In the genomic region with DNA sequence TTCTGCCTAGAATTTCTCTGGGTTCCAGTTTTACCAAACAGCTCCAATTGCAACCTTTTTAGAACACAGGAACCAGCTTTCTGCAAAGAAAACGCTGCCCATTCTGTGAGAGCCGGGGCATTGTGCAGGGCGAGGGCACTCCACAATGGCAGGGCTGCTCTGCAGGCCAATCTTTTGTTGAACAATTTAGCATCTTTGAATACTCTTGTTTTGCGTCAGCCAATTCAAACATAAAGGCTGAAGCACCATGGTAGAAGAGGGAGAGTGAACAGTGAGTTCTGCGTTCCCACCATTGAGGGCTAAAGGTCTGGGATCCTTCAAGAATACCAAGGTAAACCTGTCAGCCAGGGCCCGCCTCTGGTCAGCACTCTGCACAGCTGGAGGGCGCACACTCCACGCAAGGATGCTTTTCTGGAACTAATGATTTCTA, we compare ENCODE assay signal across 13 mouse cellular contexts. TPM values are rescaled to one million over a fixed set of nuclear protein-coding genes. Genes with fewer than 3 reads are reported as not detected.
DNase-seq lines count a peak whose midpoint lies in the region; ATAC-seq and TF ChIP-seq lines count a peak whose summit lies in the region.
"Had no signal": no experiment of that assay in that cellular context is flagged by ENCODE, and none has a peak within 500 bp of the region (broad histone marks: within the 10 kb centered on the region; RNA-seq: fewer than 3 reads in every experiment).

No protein-coding gene starts in this region.

- 54% methylated on average over 8 of the region's 8 CpGs for WGBS in lung, postnatal 0 days
- WGBS in lung, adult 2 months, result 77% methylated on average over 8 of the region's 8 CpGs
- 31% methylated on average over 8 of the region's 8 CpGs for WGBS in forebrain, embryonic 10.5 days
- 8% methylated on average over 8 of the region's 8 CpGs for WGBS in hindbrain, embryonic 14.5 days
- WGBS in stomach, embryonic 15.5 days, result 45% methylated on average over 8 of the region's 8 CpGs
- 72% methylated on average over 8 of the region's 8 CpGs for WGBS in kidney, embryonic 15.5 days

- no peaks in the 10 kb centered on the region for H3K9me3 ChIP-seq in lung, postnatal 0 days (ENCODE audit: low read length)
- H3K9me3 ChIP-seq in forebrain, embryonic 10.5 days, result no peaks in the 10 kb centered on the region
- H3K9me3 ChIP-seq in hindbrain, embryonic 14.5 days (ENCODE audit: control insufficient read depth, low read length), result no peaks in the 10 kb centered on the region
- H3K9me3 ChIP-seq in stomach, embryonic 15.5 days, result no peaks in the 10 kb centered on the region
- H3K9me3 ChIP-seq in kidney, embryonic 15.5 days (replicated peaks), result no peaks in the 10 kb centered on the region
- H3K9me3 ChIP-seq: limb, embryonic 15.5 days had no signal

- H3K4me2 ChIP-seq in lung, postnatal 0 days (replicated peaks; ENCODE audit: low read depth, low read length), result no peak overlapping the region
- H3K4me2 ChIP-seq in hindbrain, embryonic 14.5 days (replicated peaks), result no peak overlapping the region
- H3K4me2 ChIP-seq in stomach, embryonic 15.5 days, result no peak overlapping the region
- H3K4me2 ChIP-seq in kidney, embryonic 15.5 days, result no peak overlapping the region
- H3K4me2 ChIP-seq: limb, embryonic 15.5 days had no signal

- peak; percentile 56 for ATAC-seq in lung, postnatal 0 days
- ATAC-seq in hindbrain, embryonic 14.5 days (ENCODE audit: low FRiP score), result peak; percentile 21; the same call in 1 of the 2 replicates
- ATAC-seq in stomach, embryonic 15.5 days (ENCODE audit: insufficient read depth, low FRiP score, low read depth), result peak; percentile 45; the same call in 1 of the 2 replicates
- no peak for ATAC-seq in kidney, embryonic 15.5 days (replicated peaks; ENCODE audit: low FRiP score)

- TF ChIP-seq EP300 in lung, postnatal 0 days (IDR thresholded peaks at IDR 0.05), result 0 out of 2 replicates have a peak, but pooled peaks have one; percentile 2

- no peak for TF ChIP-seq CTCF in lung, postnatal 0 days (IDR thresholded peaks at IDR 0.05)
- no peak for TF ChIP-seq CTCF in lung, adult 2 months (IDR thresholded peaks at IDR 0.05; ENCODE audit: insufficient read depth, low read length)

- H3K27ac ChIP-seq in lung, postnatal 0 days (ENCODE audit: low read length), result 0 out of 2 replicates have a peak overlapping the region, but pooled peaks have one; percentile 26
- peak overlapping the region; percentile 85 for H3K27ac ChIP-seq in forebrain, embryonic 10.5 days
- no peak overlapping the region for H3K27ac ChIP-seq in hindbrain, embryonic 14.5 days
- peak overlapping the region; percentile 63 for H3K27ac ChIP-seq in stomach, embryonic 15.5 days
- H3K27ac ChIP-seq in kidney, embryonic 15.5 days, result no peak overlapping the region
- H3K27ac ChIP-seq: limb, embryonic 15.5 days; macrophage had no signal

- H3K36me3 ChIP-seq in lung, postnatal 0 days (ENCODE audit: insufficient read depth, low read length), result peaks cover 54% of the 10 kb centered on the region
- H3K36me3 ChIP-seq in forebrain, embryonic 10.5 days (replicated peaks), result peaks cover 100% of the 10 kb centered on the region
- peaks cover 96% of the 10 kb centered on the region for H3K36me3 ChIP-seq in hindbrain, embryonic 14.5 days (replicated peaks; ENCODE audit: control insufficient read depth, insufficient read depth)
- H3K36me3 ChIP-seq in stomach, embryonic 15.5 days, result peaks cover 60% of the 10 kb centered on the region
- H3K36me3 ChIP-seq in kidney, embryonic 15.5 days, result peaks cover 100% of the 10 kb centered on the region

- H3K4me1 ChIP-seq in lung, postnatal 0 days (ENCODE audit: insufficient read depth, low read depth, low read length), result no peaks in the 10 kb centered on the region
- H3K4me1 ChIP-seq in lung, adult 2 months (ENCODE audit: control insufficient read depth, insufficient read depth, low read length), result no peaks in the 10 kb centered on the region; the same call in 1 of the 2 replicates
- H3K4me1 ChIP-seq in forebrain, embryonic 10.5 days, result peaks cover 63% of the 10 kb centered on the region
- peaks cover 11% of the 10 kb centered on the region for H3K4me1 ChIP-seq in hindbrain, embryonic 14.5 days (replicated peaks; ENCODE audit: control insufficient read depth, insufficient read depth, low read length)
- H3K4me1 ChIP-seq in stomach, embryonic 15.5 days, result peaks cover 3% of the 10 kb centered on the region; the same call in 1 of the 2 replicates
- H3K4me1 ChIP-seq in kidney, embryonic 15.5 days, result 0 out of 2 replicates have a peak, but pooled peaks cover 3% of the 10 kb centered on the region

- no peak for TF ChIP-seq POLR2A in lung, adult 2 months (IDR thresholded peaks at IDR 0.05; ENCODE audit: borderline replicate concordance, extremely low read depth, low read depth, low read length)

- no peaks in the 10 kb centered on the region for H3K27me3 ChIP-seq in lung, postnatal 0 days (replicated peaks; ENCODE audit: insufficient read depth, low read length)
- no peaks in the 10 kb centered on the region for H3K27me3 ChIP-seq in forebrain, embryonic 10.5 days (ENCODE audit: poor library complexity, severe bottlenecking)
- H3K27me3 ChIP-seq in hindbrain, embryonic 14.5 days (ENCODE audit: control insufficient read depth, insufficient read depth, low read length), result no peaks in the 10 kb centered on the region
- H3K27me3 ChIP-seq in stomach, embryonic 15.5 days (replicated peaks), result no peaks in the 10 kb centered on the region
- H3K27me3 ChIP-seq in kidney, embryonic 15.5 days, result no peaks in the 10 kb centered on the region
- H3K27me3 ChIP-seq: limb, embryonic 15.5 days had no signal

- H3K4me3 ChIP-seq in lung, postnatal 0 days (ENCODE audit: low read depth, low read length), result no peak overlapping the region
- no peak overlapping the region for H3K4me3 ChIP-seq in lung, adult 2 months (replicated peaks; ENCODE audit: extremely low read depth, low read depth, low read length)
- H3K4me3 ChIP-seq in forebrain, embryonic 10.5 days, result peak overlapping the region; percentile 13; the same call in 1 of the 2 replicates
- no peak overlapping the region for H3K4me3 ChIP-seq in hindbrain, embryonic 14.5 days (replicated peaks; ENCODE audit: low read length)
- H3K4me3 ChIP-seq in stomach, embryonic 15.5 days (replicated peaks), result no peak overlapping the region
- H3K4me3 ChIP-seq in kidney, embryonic 15.5 days (replicated peaks), result no peak overlapping the region
- H3K4me3 ChIP-seq: limb, embryonic 15.5 days had no signal

- H3K9ac ChIP-seq in lung, postnatal 0 days (replicated peaks; ENCODE audit: low read depth), result no peak overlapping the region
- peak overlapping the region; percentile 20; the same call in 1 of the 2 replicates for H3K9ac ChIP-seq in hindbrain, embryonic 14.5 days
- H3K9ac ChIP-seq in stomach, embryonic 15.5 days, result no peak overlapping the region
- no peak overlapping the region for H3K9ac ChIP-seq in kidney, embryonic 15.5 days
- H3K9ac ChIP-seq: limb, embryonic 15.5 days had no signal

- no peak for DNase-seq in lung, postnatal 0 days (ENCODE audit: low spot score)
- DNase-seq in lung, adult 2 months, result no peak
- peak; percentile 56 for DNase-seq in forebrain, embryonic 10.5 days (ENCODE audit: extremely low spot score, low spot score)
- no peak for DNase-seq in hindbrain, embryonic 14.5 days (ENCODE audit: low spot score)
- DNase-seq in urinary bladder, postnatal 25 days (ENCODE audit: low spot score), result no peak
- DNase-seq: heart, postnatal 36 days; kidney, postnatal 14 days; right cerebral cortex, adult 18-20 months; thymus, postnatal 4 days had no signal

RNA-seq across cellular contexts. Expression of a gene that starts 17.9 kb away (rescaled TPM):
- 26.0 and 37.6 TPM in 2 replicates for polyA plus RNA-seq in lung, postnatal 0 days (2015; fragmentation: Nextera tagmentation; extraction: Ambion mirVana)
- polyA plus RNA-seq in lung, adult 2 months (2012; rRNA removed), result 12.6 and 18.6 TPM in 2 replicates
- 22.4 and 23.9 TPM in 2 replicates for polyA plus RNA-seq in forebrain, embryonic 10.5 days (2016; fragmentation: Nextera tagmentation; extraction: Ambion mirVana)
- polyA plus RNA-seq in hindbrain, embryonic 14.5 days (2014; fragmentation: Nextera tagmentation; extraction: Ambion mirVana), result 15.5 and 15.9 TPM in 2 replicates
- polyA plus RNA-seq in stomach, embryonic 15.5 days (2015; fragmentation: Nextera tagmentation; extraction: Ambion mirVana), result 17.8 and 18.6 TPM in 2 replicates
- polyA plus RNA-seq in kidney, embryonic 15.5 days (2015; fragmentation: Nextera tagmentation; extraction: Ambion mirVana), result 21.8 and 22.1 TPM in 2 replicates

RNA-seq across cellular contexts. Expression of a gene that starts 58.5 kb away (rescaled TPM):
- 15.2 and 21.3 TPM in 2 replicates for polyA plus RNA-seq in lung, postnatal 0 days (2015; fragmentation: Nextera tagmentation; extraction: Ambion mirVana)
- 41.4 and 47.6 TPM in 2 replicates for polyA plus RNA-seq in lung, adult 2 months (2012; rRNA removed)
- 21.0 and 23.6 TPM in 2 replicates for polyA plus RNA-seq in forebrain, embryonic 10.5 days (2016; fragmentation: Nextera tagmentation; extraction: Ambion mirVana)
- polyA plus RNA-seq in hindbrain, embryonic 14.5 days (2014; fragmentation: Nextera tagmentation; extraction: Ambion mirVana), result 22.7 and 24.2 TPM in 2 replicates
- polyA plus RNA-seq in stomach, embryonic 15.5 days (2015; fragmentation: Nextera tagmentation; extraction: Ambion mirVana), result 32.1 and 34.3 TPM in 2 replicates
- 15.8 and 17.3 TPM in 2 replicates for polyA plus RNA-seq in kidney, embryonic 15.5 days (2015; fragmentation: Nextera tagmentation; extraction: Ambion mirVana)

Comparison
In these comparisons a context has a peak if more than half of its experiments do, and no peak if none do; other contexts are left out.
1. H3K27ac ChIP-seq: peak in lung, postnatal 0 days (single experiment), forebrain, embryonic 10.5 days (single experiment) and stomach, embryonic 15.5 days (single experiment); none in hindbrain, embryonic 14.5 days (single experiment) and kidney, embryonic 15.5 days (single experiment).